ENCODE assay signal across 13 mouse cellular contexts in genomic region chr17:7397079-7397478, GRCm38 (mm10). TPM values are rescaled to one million over a fixed set of nuclear protein-coding genes. Genes with fewer than 3 reads are reported as not detected.
"Had no signal": no experiment of that assay in that cellular context is flagged by ENCODE, and none has a peak within 500 bp of the region (broad histone marks: within the 10 kb centered on the region; RNA-seq: fewer than 3 reads in every experiment).

No protein-coding gene starts in this region.

RNA-seq across cellular contexts. Expression of gene Unc93a2, which starts 11.8 kb away (rescaled TPM):
- total RNA-seq: neutrophil, adult 5-6 weeks had no signal
- polyA plus RNA-seq: neural tube, embryonic 12.5 days; neural tube, embryonic 13.5 days; neural tube, embryonic 14.5 days; spleen, adult 2 months; stomach, embryonic 14.5 days; stomach, embryonic 15.5 days; stomach, embryonic 16.5 days had no signal

RNA-seq across cellular contexts. Expression of gene Gm49630, which starts 25.3 kb away (rescaled TPM):
- total RNA-seq: neutrophil, adult 5-6 weeks had no signal
- polyA plus RNA-seq: neural tube, embryonic 12.5 days; neural tube, embryonic 13.5 days; neural tube, embryonic 14.5 days; neural tube, embryonic 15.5 days; spleen, adult 2 months; stomach, embryonic 14.5 days; stomach, embryonic 15.5 days; stomach, embryonic 16.5 days; stomach, postnatal 0 days; thymus, adult 2 months; thymus, postnatal 0 days; urinary bladder, adult 2 months had no signal

RNA-seq across cellular contexts. Expression of gene Ttll2, which starts 44.6 kb away (rescaled TPM):
- total RNA-seq: neutrophil, adult 5-6 weeks had no signal
- polyA plus RNA-seq: neural tube, embryonic 12.5 days; neural tube, embryonic 13.5 days; neural tube, embryonic 14.5 days; neural tube, embryonic 15.5 days; spleen, adult 2 months; stomach, embryonic 14.5 days; stomach, embryonic 15.5 days; stomach, embryonic 16.5 days; thymus, adult 2 months; thymus, postnatal 0 days; urinary bladder, adult 2 months had no signal
